Mouse (Mus musculus) midbrain, embryonic 16.5 days (tissue): ENCODE measurements around the gene Lck. TPM values are rescaled to one million over a fixed set of nuclear protein-coding genes. Genes with fewer than 3 reads are reported as not detected.

Experiments
- ATAC-seq: fragments of 200-750 bp; cut with Nextera tagmentation; 2 replicates; pipeline ENCODE4 v1.8.0; 2017; ENCODE audit warnings: moderate TSS enrichment
- H3K27ac ChIP-seq: fragments of 300-500 bp; sonication (generic); 2 replicates; pipeline ENCODE4 v1.5.1; 2014; ENCODE audit warnings: mild to moderate bottlenecking, low read length, mixed read lengths
- H3K27me3 ChIP-seq: fragments of 300-500 bp; sonication (generic); 2 replicates; pipeline ENCODE4 v1.6.1; 2014; ENCODE audit warnings: low read depth, low read length, mixed read lengths; ENCODE audit not compliant: control insufficient read depth, insufficient read depth
- H3K36me3 ChIP-seq: fragments of 300-500 bp; sonication (generic); 2 replicates; pipeline ENCODE4 v1.6.1; 2014; ENCODE audit warnings: mild to moderate bottlenecking, low read length, moderate library complexity, mixed read lengths; ENCODE audit not compliant: control insufficient read depth, insufficient read depth
- H3K4me1 ChIP-seq: fragments of 300-500 bp; sonication (generic); 2 replicates; pipeline ENCODE4 v1.6.1; 2014; ENCODE audit warnings: mild to moderate bottlenecking, low read length, mixed read lengths; ENCODE audit not compliant: control insufficient read depth, insufficient read depth
- H3K4me2 ChIP-seq: fragments of 300-500 bp; sonication (generic); 2 replicates; pipeline ENCODE4 v1.6.1; 2014; ENCODE audit warnings: mild to moderate bottlenecking, low read length, mixed read lengths
- H3K4me3 ChIP-seq: fragments of 300-500 bp; sonication (generic); 2 replicates; pipeline ENCODE4 v1.5.1; 2014; ENCODE audit warnings: low read depth, mild to moderate bottlenecking, low read length, moderate library complexity, mixed read lengths
- H3K9ac ChIP-seq: fragments of 300-500 bp; sonication (generic); 2 replicates; pipeline ENCODE4 v1.6.1; 2014; ENCODE audit warnings: low read depth, low read length, mixed read lengths
- H3K9me3 ChIP-seq: fragments of 300-500 bp; sonication (generic); replicated peaks from 2 replicates; pipeline ENCODE4 v1.6.1; 2014; ENCODE audit warnings: mild to moderate bottlenecking, low read length, mixed read lengths; ENCODE audit not compliant: control insufficient read depth, poor library complexity, severe bottlenecking
- WGBS: fragments of 180-500 bp; shearing (Covaris S2); extraction: QIAGEN DNeasy Blood & Tissue Kit; methylation state at CpG from one replicate; pipeline ENCODE4 v1.1.7; 2014; 5-methylcytosine and 5-hydroxymethylcytosine counted together
- polyA plus RNA-seq: library from polyadenylated mRNA; unstranded; fragments of >200 nt; fragmentation: Nextera tagmentation; extraction: Ambion mirVana; gene quantifications from 2 replicates; pipeline ENCODE4 v1.2.1, GENCODE M21; 2015

Gene Lck
- polyA plus RNA-seq, 1 experiment from 2014 or later, result 16.2 TPM

DNA sequence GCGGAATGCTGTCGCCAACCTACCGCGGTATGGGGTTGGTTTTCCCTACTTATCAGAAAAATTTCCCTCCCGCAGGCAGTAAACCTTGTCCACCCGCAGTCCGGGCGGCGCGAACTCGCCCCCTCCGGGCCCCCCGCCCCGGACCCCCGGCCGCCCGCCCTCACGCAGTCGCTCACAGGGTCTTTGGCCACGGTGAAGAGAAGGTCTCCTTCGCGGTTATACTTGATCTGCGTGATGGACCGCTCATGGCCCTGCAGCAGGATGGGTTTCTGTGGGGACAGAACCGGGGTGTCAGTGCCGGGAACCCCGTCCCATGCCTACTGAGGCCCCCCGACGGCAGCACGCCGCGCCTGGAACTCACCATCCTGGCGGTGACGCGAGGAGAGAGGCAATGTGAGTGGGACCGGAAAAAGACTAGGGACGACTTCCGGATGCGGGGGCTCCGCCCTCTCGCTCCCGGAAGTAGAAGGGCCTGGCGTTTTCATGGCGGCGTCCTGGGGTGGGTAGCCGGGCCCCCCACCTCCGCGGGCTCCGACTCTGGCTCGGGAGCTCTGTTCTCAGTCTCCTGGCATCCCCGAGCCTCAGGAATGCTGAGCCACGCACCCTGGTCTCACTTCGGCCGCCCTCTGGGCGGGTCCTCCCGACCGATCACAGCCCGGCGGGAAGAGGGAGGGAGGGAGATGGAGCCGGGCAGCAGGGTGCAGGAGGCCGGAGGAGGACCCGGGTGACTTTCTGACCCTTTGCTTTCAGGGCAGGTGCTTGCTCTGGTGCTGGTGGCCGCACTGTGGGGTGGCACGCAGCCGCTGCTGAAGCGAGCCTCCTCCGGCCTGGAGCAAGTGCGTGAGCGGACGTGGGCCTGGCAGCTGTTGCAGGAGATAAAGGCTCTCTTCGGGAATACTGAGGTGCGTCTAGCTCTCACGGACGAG lies 27.1 kb upstream of the Lck start, which contains the start of the genes Eif3i and Tmem234:
TSS of gene Eif3i (minus strand) at position 416 of the 926 bp plus-strand sequence.
TSS of gene Tmem234 (plus strand) at position 436 of the 926 bp plus-strand sequence.
- under 1% methylated on average over 72 of the region's 74 CpGs for WGBS
- Histone ChIP-seq H3K4me3 (peak within 1 kb of the TSS; percentile 98), H3K36me3 (peaks cover 8% of the 10 kb centered on the region), H3K27ac (peak within 1 kb of the TSS; percentile 74), H3K27me3 (no peaks in the 10 kb centered on the region), H3K9me3 (no peaks in the 10 kb centered on the region), H3K9ac (peak within 1 kb of the TSS; percentile 96), H3K4me1 (peaks cover 25% of the 10 kb centered on the region), H3K4me2 (peak within 1 kb of the TSS; percentile 92)
- ATAC-seq, result peak; percentile 89

DNA sequence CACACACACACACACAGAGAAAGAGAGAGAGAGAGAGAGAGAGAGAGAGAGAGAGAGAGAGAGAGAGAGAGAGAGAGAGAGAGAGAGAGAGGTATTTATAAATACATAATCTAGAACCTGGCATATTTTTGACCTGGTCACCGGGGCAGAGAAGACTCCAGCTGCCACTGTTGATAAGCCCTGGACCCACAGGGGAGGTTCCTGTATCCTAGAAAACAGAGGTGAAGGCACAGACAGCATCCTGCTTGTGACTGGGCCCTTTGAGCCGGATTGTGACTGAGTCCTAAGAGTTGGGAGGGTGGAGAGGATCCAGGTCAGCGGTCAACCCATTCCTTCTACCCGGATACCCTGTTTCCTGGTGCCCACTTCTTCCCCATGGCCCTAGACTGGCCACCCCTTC lies 15.4 kb upstream of the Lck start:
- WGBS, result 74% methylated on average over 4 of the region's 4 CpGs
- Histone ChIP-seq H3K36me3 (peaks cover 25% of the 10 kb centered on the region), H3K4me3 (no peak overlapping the region), H3K4me2 (no peak overlapping the region), H3K9me3 (no peaks in the 10 kb centered on the region), H3K27ac (no peak overlapping the region), H3K4me1 (peaks cover 2% of the 10 kb centered on the region; the same call in 1 of the 2 replicates), H3K27me3 (no peaks in the 10 kb centered on the region), H3K9ac (no peak overlapping the region)
- ATAC-seq, result no peak

DNA sequence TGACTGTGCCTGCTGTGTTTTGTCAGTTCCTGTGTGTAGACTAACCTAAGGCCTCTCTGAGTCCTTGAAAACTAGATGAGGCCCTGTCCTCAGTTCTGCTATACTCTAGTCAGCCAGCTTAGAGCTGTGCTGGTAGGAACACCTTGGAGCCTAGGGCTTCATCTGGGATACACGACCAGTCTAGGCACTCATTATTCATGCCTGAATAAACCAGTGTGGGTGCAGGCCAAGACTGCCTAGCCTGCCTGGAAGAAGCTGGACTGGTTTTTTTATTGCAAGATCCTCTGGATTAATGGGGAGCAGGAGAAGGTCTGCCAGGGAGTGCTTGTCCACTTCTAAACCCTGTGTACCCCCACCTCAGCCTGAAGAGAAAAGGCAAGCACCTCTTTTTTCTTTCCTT lies 13.5 kb upstream of the Lck start:
- no peak for ATAC-seq
- Histone ChIP-seq H3K4me1 (peaks cover 2% of the 10 kb centered on the region; the same call in 1 of the 2 replicates), H3K9ac (no peak overlapping the region), H3K4me2 (no peak overlapping the region), H3K36me3 (peaks cover 7% of the 10 kb centered on the region), H3K9me3 (no peaks in the 10 kb centered on the region), H3K27ac (no peak overlapping the region), H3K4me3 (no peak overlapping the region), H3K27me3 (no peaks in the 10 kb centered on the region)
- 31% methylated on average over 1 of the region's 1 CpGs for WGBS

DNA sequence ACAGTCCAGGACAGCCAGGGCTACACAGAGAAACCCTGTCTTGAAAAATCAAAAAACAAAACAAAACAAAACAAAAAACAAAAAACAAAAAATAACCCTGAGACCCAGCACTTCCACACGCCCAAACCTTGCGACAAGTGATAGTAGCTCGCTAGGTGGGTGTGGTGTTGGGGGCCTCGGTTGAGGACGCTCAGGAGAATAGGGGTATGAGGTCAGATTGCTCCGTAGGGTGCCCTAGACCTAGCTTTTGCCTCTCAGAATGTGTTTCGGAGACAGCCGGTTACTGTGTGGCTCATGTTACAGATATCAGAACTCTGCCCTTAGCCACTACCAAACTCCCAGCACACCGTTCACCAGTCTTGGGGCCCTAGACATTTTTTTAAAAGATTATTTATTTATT lies 12.3 kb upstream of the Lck start:
- no peak overlapping the region for H3K27ac ChIP-seq
- no peaks in the 10 kb centered on the region for H3K9me3 ChIP-seq
- ATAC-seq, result no peak
- 81% methylated on average over 9 of the region's 9 CpGs for WGBS
- H3K4me2 ChIP-seq, result peak overlapping the region; percentile 60
- H3K4me3 ChIP-seq, result no peak overlapping the region
- H3K4me1 ChIP-seq, result peaks cover 2% of the 10 kb centered on the region; the same call in 1 of the 2 replicates
- H3K9ac ChIP-seq, result no peak overlapping the region
- H3K36me3 ChIP-seq, result no peaks in the 10 kb centered on the region
- no peaks in the 10 kb centered on the region for H3K27me3 ChIP-seq

DNA sequence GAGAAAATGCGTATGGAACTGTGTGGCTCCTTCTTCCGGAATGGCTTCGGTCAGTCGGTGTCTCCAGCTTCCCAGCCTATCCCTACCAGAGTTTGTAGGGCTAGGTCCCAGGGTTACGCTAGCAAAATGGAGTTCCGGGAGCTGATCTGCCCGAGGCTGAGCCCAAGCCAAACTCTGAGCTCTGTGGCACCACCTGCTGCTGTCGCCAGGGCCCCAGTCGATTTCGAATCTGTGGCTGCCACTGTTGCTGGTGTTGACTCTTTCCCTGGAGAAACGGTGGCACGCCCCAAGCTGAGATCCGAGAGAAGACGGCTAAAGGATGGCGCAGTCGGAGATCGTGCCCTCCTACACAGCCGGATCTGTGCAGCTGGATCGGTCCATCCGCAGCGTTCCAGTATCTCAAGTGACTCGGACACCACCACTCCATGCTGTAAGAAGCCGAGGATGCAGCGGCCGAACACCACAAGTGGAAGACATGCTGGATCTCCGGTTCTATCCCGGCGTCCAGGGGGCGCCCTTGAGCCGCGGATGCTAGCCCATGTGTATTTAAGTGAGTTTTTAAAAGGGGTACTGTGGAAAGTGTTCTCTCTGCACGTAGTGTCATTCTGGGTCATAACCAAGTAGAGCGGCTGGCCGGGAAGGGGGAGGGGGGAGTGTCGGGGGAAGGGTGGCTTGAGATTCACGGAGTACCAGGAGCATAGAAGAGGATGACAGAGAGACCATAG lies 11.6 kb upstream of the Lck start:
- WGBS, result 3% methylated on average over 36 of the region's 36 CpGs
- Histone ChIP-seq H3K4me1 (peaks cover 2% of the 10 kb centered on the region; the same call in 1 of the 2 replicates), H3K4me3 (peak overlapping the region; percentile 33), H3K27me3 (no peaks in the 10 kb centered on the region), H3K36me3 (no peaks in the 10 kb centered on the region), H3K9me3 (no peaks in the 10 kb centered on the region), H3K4me2 (peak overlapping the region; percentile 60), H3K9ac (peak overlapping the region; percentile 27; the same call in 1 of the 2 replicates), H3K27ac (no peak overlapping the region)
- 0 out of 2 replicates have a peak, but pooled peaks have one; percentile 51 for ATAC-seq

DNA sequence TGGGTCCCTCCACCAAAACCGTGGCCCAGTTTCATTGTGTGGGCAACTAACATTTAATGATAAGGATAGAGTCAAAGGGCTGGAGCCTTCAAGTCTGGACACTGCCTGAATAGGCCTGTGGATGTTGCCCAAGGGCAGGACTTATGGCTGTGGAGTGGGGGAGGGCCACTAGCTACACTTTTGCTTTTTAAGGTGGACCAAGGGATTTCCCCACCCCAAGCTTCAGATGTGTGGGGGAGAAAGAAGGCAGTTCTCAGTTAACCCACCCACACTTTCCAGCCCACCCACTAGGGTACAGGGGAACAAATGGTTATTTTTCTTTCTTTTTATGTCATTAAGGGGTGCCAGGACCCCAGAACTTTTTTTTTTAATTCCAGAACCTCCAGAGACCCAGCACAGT lies 10.9 kb upstream of the Lck start:
- Histone ChIP-seq H3K27ac (no peak overlapping the region), H3K4me1 (peaks cover 2% of the 10 kb centered on the region; the same call in 1 of the 2 replicates), H3K9me3 (no peaks in the 10 kb centered on the region), H3K4me3 (no peak overlapping the region), H3K27me3 (no peaks in the 10 kb centered on the region), H3K9ac (no peak overlapping the region), H3K36me3 (no peaks in the 10 kb centered on the region), H3K4me2 (no peak overlapping the region)
- WGBS, result 76% methylated on average over 1 of the region's 1 CpGs
- no peak for ATAC-seq

DNA sequence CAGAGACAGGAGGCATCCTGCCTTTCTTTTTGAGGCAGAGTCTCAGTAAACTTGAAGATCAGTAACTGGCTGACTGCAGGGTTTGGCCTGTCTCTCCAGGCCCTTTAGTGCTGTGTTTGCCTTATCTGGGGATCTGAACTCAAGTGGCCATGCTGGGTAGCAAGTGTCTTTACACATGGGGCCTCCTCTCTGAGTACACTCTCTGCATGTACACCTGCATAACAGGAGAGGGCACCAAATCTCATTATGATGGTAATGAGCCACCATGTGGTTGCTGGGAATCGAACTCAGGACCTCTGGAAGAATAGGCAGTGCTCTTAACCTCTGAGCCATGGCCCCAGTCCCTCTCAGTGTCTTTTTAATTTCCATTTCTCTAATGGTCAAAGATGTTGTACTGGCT lies 8.8 kb upstream of the Lck start:
- no peak overlapping the region for H3K27ac ChIP-seq
- no peak overlapping the region for H3K4me2 ChIP-seq
- no peak for ATAC-seq
- peaks cover 2% of the 10 kb centered on the region; the same call in 1 of the 2 replicates for H3K4me1 ChIP-seq
- H3K36me3 ChIP-seq, result no peaks in the 10 kb centered on the region
- H3K9me3 ChIP-seq, result no peaks in the 10 kb centered on the region
- WGBS, result 76% methylated on average over 1 of the region's 1 CpGs
- no peak overlapping the region for H3K9ac ChIP-seq
- H3K27me3 ChIP-seq, result no peaks in the 10 kb centered on the region
- H3K4me3 ChIP-seq, result no peak overlapping the region

DNA sequence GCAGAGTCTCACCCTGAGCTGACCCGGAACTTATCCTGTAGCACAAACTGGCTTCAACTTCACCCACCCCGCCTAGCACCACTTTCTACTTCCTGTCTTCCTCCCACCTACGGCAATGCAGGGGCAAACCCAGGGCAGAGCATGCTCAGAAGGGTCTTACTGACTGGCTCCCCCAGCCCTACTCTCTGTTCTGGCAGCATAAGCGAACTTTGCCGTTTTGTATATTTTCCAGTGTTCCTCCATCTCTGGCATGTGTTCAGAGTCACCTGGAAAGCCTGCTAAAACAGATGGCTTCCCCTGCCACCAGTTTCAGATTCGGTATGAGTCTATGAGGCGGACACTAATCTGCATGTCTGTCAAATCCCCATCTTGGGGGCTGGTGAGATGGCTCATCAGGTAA lies 6.9 kb upstream of the Lck start:
- no peak overlapping the region for H3K27ac ChIP-seq
- H3K36me3 ChIP-seq, result no peaks in the 10 kb centered on the region
- H3K4me3 ChIP-seq, result no peak overlapping the region
- 78% methylated on average over 7 of the region's 7 CpGs for WGBS
- no peak for ATAC-seq
- H3K9ac ChIP-seq, result no peak overlapping the region
- no peak overlapping the region for H3K4me2 ChIP-seq
- H3K9me3 ChIP-seq, result no peaks in the 10 kb centered on the region
- H3K4me1 ChIP-seq, result peaks cover 2% of the 10 kb centered on the region; the same call in 1 of the 2 replicates
- no peaks in the 10 kb centered on the region for H3K27me3 ChIP-seq
